Mouse (Mus musculus) heart, postnatal 0 days (tissue): ENCODE measurements around the gene Fstl1.

Experiments used
- CTCF ChIP-seq: IDR thresholded peaks from 2 replicates; pipeline ENCODE4 v1.5.1; 2016; ENCODE audit warnings: antibody characterized with exemption, control low read depth, low read depth
- EP300 ChIP-seq: IDR thresholded peaks from 2 replicates; pipeline ENCODE4 v1.6.1; 2016; ENCODE audit warnings: antibody characterized with exemption, low read depth

DNA sequence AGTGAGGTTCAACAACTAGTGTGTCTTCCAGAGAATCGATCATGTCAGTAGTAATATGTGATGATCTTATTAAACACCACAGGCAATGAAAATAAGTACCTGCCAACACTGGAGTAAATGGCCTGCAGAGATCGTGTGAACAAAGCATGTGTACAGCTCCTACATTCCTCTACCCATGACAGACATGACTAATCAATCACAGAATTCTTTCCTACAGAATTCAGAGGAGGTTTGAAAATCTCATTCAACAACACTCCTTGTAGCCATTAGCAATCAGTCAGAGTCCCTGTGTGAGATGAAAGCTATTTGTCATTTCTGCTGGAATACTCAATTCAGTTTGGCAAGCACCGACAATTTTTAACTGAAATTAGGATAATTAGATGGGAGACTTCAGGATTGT is 7.9 kb downstream of the Fstl1 start:
- TF ChIP-seq CTCF (no peak), EP300 (no peak)
